Mouse (Mus musculus) embryo, embryonic 10.5 days (tissue): ENCODE data around the gene Gm49320.
"Not testable (repeated sequence)": the region's sequence is repeated elsewhere in the genome, so short reads cannot be mapped to it uniquely, and the experiment has no call there.

Source experiments
- DNase-seq: peaks from one replicate; pipeline ENCODE4 v3.0.0-alpha.2; 2015; ENCODE audit warnings: low spot score

Gene Gm49320

GRCm38 (mm10) chr8:4226739-4227347 is 11.8 kb upstream of the Gm49320 start, which contains the start of gene Lrrc8e:
TSS of gene Lrrc8e (plus strand) at chr8:4226827.
- DNase-seq, result no peak

GRCm38 (mm10) chr8:4227919-4228318 is 10.7 kb upstream of the Gm49320 start:
- DNase-seq, result no peak

- no peak for DNase-seq
Observed at GRCm38 (mm10) chr8:4229784-4230183, 8.9 kb upstream of the Gm49320 start.

GRCm38 (mm10) chr8:4230612-4231351 is 7.9 kb upstream of the Gm49320 start:
- no peak for DNase-seq

GRCm38 (mm10) chr8:4237814-4238433 is 741 bp upstream of the Gm49320 start:
- DNase-seq, result no peak

GRCm38 (mm10) chr8:4239193-4239890 is 677 bp downstream of the Gm49320 start:
- no peak for DNase-seq

GRCm38 (mm10) chr8:4245061-4245460 is 6.4 kb downstream of the Gm49320 start:
- no peak for DNase-seq

GRCm38 (mm10) chr8:4245737-4246136 is 7.1 kb downstream of the Gm49320 start:
- no peak for DNase-seq

- no peak for DNase-seq
Observed at GRCm38 (mm10) chr8:4247241-4247640, 8.6 kb downstream of the Gm49320 start.

GRCm38 (mm10) chr8:4247951-4248540 is 9.4 kb downstream of the Gm49320 start, which contains the start of gene Tgfbr3l:
TSS of gene Tgfbr3l (plus strand) at chr8:4248214.
- DNase-seq, result no peak

GRCm38 (mm10) chr8:4249213-4249612 is 10.5 kb downstream of the Gm49320 start:
- DNase-seq, result peak; percentile 58

GRCm38 (mm10) chr8:4250306-4250970 is 11.8 kb downstream of the Gm49320 start:
- peak; percentile 84 for DNase-seq

- DNase-seq, result no peak
Observed at GRCm38 (mm10) chr8:4252116-4252760, 13.6 kb downstream of the Gm49320 start.

GRCm38 (mm10) chr8:4252934-4253841 is 14.5 kb downstream of the Gm49320 start, which contains the start of gene Snapc2:
TSS of gene Snapc2 (plus strand) at chr8:4253080.
- DNase-seq, result peak; percentile 98

GRCm38 (mm10) chr8:4254001-4254400 is 15.3 kb downstream of the Gm49320 start:
- DNase-seq, result no peak

- DNase-seq, result not testable (repeated sequence)
Observed at GRCm38 (mm10) chr8:4255471-4255870, 16.8 kb downstream of the Gm49320 start.

GRCm38 (mm10) chr8:4256911-4257310 is 18.2 kb downstream of the Gm49320 start:
- DNase-seq, result no peak

GRCm38 (mm10) chr8:4257350-4257749 is 18.7 kb downstream of the Gm49320 start:
- no peak for DNase-seq

- peak; percentile 90 for DNase-seq
Observed at GRCm38 (mm10) chr8:4258233-4258632, 19.6 kb downstream of the Gm49320 start.

- peak; percentile 83 for DNase-seq
Observed at GRCm38 (mm10) chr8:4258678-4259077, 20.0 kb downstream of the Gm49320 start.
